Mouse (Mus musculus) lung, postnatal 0 days (tissue): Measurements from ENCODE around the gene Sema6d.

Experiments used
- CTCF ChIP-seq: IDR thresholded peaks from 2 replicates; pipeline ENCODE4 v1.5.1; 2016; ENCODE audit warnings: antibody characterized with exemption, mild to moderate bottlenecking
- EP300 ChIP-seq: IDR thresholded peaks from 2 replicates; pipeline ENCODE4 v1.6.1; 2016; ENCODE audit warnings: antibody characterized with exemption, mild to moderate bottlenecking, control low read depth

GRCm38 (mm10) chr2:124089813-124090230, at the start of gene Sema6d:
- TF ChIP-seq CTCF: no peak
- TF ChIP-seq EP300: no peak
